Mouse (Mus musculus): ENCODE data around the gene Alg11.

GRCm38 (mm10) chr8:22060446-22060889 lies at the start of gene Alg11:
- TF ChIP-seq EP300 (IDR thresholded peaks at IDR 0.05; ENCODE audit: low read depth) (no peak), CTCF (IDR thresholded peaks at IDR 0.05; ENCODE audit: low read depth) (peak; percentile 38)
